Mouse (Mus musculus) lung, adult 2 months (tissue): ENCODE measurements at regions not wholly inside any gene's neighbourhood (a gene's known extent, or its start where the extent isn't known, plus 50 kb on each side); places are given as distances from the start of the nearest gene placed in this dataset.

Experiments used
- DNase-seq: peaks from one replicate; pipeline ENCODE4 v3.0.0; 2022
- H3K4me1 ChIP-seq: fragments of 200-500 bp; 2 replicates; pipeline ENCODE4 v1.6.1; 2011; ENCODE audit warnings: low read length; ENCODE audit not compliant: control insufficient read depth, insufficient read depth
- H3K4me3 ChIP-seq: fragments of 200-500 bp; replicated peaks from 2 replicates; pipeline ENCODE3; 2011; ENCODE audit warnings: low read depth, mild to moderate bottlenecking, control low read depth, low read length; ENCODE audit errors: extremely low read depth
- CTCF ChIP-seq: fragments of 200-500 bp; IDR thresholded peaks from 2 replicates; pipeline ENCODE4 v1.5.1; 2011; ENCODE audit warnings: mild to moderate bottlenecking, low read length, control low read depth; ENCODE audit not compliant: insufficient read depth
- POLR2A ChIP-seq: fragments of 200-500 bp; IDR thresholded peaks from 2 replicates; pipeline ENCODE4 v1.6.1; 2011; ENCODE audit warnings: low read depth, mild to moderate bottlenecking, control low read depth, low read length, borderline replicate concordance; ENCODE audit errors: extremely low read depth
- WGBS: fragments of 180-500 bp; shearing (Covaris S2); methylation state at CpG from one replicate; pipeline ENCODE4 v1.1.7; 2018; 5-methylcytosine and 5-hydroxymethylcytosine counted together

DNA sequence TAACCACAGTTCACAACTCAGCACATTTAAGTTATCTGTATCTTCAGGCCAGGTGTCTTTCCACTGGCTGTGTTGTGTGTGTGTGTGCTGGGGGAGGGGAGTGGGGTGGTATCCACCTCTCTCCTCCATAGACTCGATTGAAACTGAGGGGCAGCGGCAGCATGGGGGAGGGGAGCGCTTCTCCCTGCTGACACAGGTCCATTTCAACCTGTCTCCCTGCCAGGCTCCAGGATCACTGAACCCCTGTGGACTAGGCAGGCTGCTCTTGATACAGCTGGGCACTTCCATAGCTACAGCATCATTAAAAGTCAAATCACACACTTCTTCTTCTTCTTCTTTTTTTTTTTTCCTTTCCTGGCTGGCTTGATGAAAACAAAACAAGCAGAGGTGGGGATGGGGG is 338.0 kb downstream of the Igsf11 start:
- no peak for DNase-seq
- Histone ChIP-seq H3K4me1 (no peaks in the 10 kb centered on the region), H3K4me3 (no peak overlapping the region)
- 24% methylated on average over 3 of the region's 3 CpGs for WGBS
- TF ChIP-seq CTCF = no peak
- TF ChIP-seq POLR2A = no peak

DNA sequence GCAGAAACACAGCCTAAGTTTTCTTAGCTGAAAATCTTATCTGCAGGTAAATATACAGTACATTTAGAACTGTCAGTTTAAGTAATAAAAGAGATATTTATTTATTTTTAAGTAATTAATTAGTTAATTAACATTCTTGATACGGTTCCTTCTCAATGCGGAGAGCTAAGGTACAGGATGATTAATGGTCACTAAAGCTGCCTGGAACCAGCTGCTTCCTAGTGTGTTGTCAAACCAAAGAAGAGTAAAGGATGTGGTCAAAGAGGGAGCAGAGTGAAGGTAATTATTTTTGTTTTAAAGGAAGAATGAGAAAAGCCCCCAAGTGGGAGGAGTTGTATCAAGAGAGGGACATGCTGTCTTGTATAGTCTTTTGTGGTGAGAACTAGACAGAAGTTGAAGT is 341.8 kb downstream of the Igsf11 start:
- WGBS = 36% methylated on average over 2 of the region's 2 CpGs
- no peaks in the 10 kb centered on the region for H3K4me1 ChIP-seq
- TF ChIP-seq CTCF = no peak
- no peak for TF ChIP-seq POLR2A
- no peak overlapping the region for H3K4me3 ChIP-seq
- no peak for DNase-seq

DNA sequence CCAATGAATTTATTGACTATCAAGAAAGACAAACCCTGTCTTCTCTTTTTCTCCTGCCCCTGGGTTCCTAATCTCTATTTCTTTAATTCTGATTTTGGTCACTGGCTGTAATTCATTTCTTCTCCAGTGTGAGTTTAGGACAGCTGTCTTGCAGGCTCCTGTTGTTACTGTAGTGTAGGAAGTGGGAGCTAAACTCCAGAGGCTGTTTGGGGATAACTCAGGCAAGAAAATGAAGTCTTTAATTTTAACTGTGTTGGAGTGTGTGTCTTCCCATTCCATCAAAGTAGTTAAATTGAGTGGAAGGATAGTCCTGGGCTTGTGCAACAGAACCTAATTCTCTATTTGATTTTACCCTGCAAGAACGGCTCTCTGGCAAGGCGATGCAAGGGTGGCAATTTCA is 381.0 kb downstream of the Igsf11 start:
- TF ChIP-seq POLR2A (no peak), CTCF (no peak)

DNA sequence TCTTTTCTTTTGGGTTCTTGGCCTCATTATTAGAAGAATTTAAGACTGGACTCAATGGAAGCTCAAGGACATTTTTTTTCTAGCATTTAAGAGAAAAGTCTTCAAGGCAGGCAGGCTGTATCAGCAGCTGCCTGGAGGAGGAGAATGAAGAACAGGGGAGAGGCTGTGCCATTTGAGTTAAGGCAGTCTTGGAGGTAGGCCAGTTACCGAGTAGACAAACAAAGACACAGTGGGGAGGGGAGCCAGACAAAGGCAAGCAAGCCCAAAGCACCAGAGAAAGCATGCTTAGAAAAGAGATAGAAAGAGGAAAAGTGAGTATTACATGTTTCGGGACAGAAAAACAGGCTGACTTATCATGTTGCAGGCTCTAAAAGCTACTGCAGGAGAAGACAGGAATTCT is 392.0 kb downstream of the Igsf11 start:
- Histone ChIP-seq H3K4me3 (no peak overlapping the region), H3K4me1 (no peaks in the 10 kb centered on the region)
- 54% methylated on average over 2 of the region's 2 CpGs for WGBS
- no peak for TF ChIP-seq CTCF
- no peak for TF ChIP-seq POLR2A
- no peak for DNase-seq

More for the DNA sequence above, 381.0 kb downstream of the Igsf11 start:
- no peaks in the 10 kb centered on the region for H3K4me1 ChIP-seq
- no peak for DNase-seq
- 88% methylated on average over 2 of the region's 2 CpGs for WGBS
- H3K4me3 ChIP-seq = no peak overlapping the region

DNA sequence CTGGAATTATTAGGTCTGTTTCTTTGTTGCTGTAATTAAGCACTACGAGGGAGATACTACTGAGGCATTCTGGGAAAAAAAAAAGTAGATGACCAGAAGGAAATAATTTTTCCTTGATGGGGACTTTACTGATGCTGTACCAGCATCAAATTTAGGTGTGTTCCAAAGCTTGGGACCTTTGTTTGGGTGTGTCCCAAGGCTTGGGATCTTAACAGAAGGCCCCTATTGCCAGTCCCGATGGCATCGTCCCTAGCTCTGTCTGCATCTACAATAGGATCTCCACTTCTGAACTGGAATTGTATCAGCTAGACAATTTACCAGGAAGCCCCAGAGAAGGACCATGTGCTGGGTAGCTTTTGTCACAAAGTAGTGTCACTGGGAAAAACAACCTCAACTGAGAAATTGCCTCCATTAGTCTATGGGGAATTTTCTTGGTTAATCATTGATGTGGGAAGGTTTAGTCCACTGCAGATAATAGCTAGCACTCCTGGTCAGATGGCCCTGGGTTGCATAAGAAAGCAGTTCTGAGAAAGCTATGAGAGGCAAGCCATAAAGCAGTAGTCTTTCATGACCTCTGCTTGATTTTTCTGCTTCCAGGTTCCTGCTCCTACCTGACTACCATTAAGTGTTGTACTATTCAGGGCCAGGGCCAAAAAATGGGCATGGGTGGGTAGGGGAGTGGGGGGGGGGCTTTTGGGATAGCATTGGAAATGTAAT is 392.7 kb downstream of the Igsf11 start:
- DNase-seq = no peak
- WGBS = 87% methylated on average over 3 of the region's 3 CpGs
- Histone ChIP-seq H3K4me3 (no peak overlapping the region), H3K4me1 (no peaks in the 10 kb centered on the region)
- TF ChIP-seq CTCF (no peak), POLR2A (no peak)

DNA sequence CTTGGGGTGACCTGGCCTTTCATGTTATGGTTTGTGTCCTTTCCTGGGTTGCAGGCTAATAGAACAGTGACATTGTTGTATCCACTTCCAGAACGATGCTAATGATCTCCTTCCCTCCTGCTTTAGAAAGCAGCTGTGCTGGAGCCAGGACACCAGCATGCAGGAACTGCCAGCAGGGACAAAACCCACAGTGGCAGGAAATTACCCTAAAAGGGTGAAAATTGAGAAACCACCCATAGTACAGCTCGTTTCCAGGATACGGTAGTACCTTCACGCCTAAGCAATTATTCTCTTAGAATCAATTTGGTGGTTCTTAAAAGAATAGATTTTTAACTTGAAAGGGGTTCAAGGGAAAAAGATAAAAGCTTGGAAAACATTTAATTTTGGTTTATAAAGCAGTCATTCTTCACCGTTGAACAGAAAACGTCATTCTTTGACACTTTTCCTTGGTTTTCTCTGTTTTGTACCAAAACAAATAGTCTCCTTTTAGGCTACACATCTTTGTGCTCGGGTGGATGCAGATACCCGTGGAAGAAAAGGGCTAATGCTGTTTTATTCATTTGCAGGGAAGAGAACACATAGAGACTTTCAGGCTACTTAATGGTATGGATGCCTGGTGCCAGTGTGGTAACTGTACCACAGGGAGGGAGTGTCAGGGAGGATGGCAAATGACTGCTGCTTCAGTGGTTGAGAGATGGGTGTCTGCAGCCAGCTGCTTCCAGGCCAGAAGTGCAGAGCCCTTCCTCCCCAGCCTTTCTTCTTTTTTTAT is 394.5 kb downstream of the Igsf11 start:
- Histone ChIP-seq H3K4me1 (no peaks in the 10 kb centered on the region), H3K4me3 (no peak overlapping the region)
- DNase-seq = no peak
- TF ChIP-seq POLR2A = no peak
- TF ChIP-seq CTCF = no peak
- WGBS = 76% methylated on average over 8 of the region's 8 CpGs

DNA sequence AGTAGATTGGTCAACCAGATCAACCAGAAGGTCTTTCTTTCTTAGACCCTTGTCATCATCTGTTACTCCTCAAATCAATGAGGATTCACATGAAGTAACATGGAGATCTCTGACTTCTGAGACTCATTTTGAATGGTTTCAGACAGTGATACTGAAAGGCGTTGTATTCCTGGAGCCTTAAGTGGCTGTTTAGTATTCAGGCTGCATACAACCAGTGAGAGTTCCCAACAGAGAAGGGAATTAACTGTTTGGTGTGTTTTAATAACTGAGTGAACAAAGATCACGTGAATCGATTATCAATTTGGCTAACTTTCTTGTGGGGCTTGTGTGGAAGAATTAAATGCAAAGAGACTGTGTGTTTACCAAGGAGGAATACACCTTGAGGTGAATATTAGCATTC is 406.4 kb downstream of the Igsf11 start:
- 78% methylated on average over 3 of the region's 3 CpGs for WGBS
- no peaks in the 10 kb centered on the region for H3K4me1 ChIP-seq
- no peak overlapping the region for H3K4me3 ChIP-seq
- TF ChIP-seq POLR2A = no peak
- TF ChIP-seq CTCF = no peak
- no peak for DNase-seq

DNA sequence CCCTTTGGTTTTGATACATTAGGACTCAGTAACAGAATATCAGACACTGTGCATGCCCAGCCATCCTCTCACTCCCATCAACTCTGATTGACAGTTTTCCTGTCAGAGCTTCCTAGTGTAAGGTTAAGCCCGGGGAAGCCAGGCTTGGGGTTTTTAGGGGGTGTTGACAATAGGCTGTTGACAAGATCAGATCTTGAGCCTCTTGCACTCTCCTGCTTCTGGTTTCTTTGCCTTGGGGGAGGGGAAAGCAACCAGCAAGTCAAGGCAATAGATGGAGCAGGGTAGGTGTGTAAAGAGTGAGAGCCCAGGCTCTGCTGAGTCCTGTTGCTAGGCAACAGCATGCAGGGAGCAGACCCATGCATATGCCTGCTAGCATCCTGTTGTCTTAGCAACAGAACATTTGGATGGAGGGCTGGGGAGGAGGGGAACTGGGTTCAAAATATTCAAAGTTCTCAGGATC is 410.5 kb downstream of the Igsf11 start:
- Histone ChIP-seq H3K4me3 (no peak overlapping the region), H3K4me1 (no peaks in the 10 kb centered on the region)
- no peak for TF ChIP-seq POLR2A
- no peak for TF ChIP-seq CTCF
- no peak for DNase-seq
- WGBS = 28% methylated on average over 1 of the region's 1 CpGs

DNA sequence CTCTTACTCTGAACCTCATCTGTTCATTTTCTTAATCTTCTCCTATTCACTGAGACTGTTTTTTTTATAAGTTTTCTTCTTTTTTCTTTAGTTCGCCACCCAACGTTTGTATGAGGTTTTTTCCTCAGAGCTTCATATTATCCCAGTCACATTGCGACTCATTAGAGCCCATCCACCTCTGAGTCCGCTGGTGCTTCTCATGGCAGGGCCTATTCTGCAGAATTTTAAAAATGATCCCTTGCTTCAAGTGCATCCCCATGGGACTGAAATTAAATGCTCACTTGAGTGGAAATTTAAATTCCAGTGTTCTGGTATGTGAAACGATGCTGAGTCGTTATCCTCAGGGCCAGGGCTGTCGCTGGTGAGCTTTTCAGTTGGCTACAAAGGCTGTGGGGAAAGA is 410.9 kb downstream of the Igsf11 start:
- DNase-seq = no peak
- TF ChIP-seq CTCF = no peak
- no peak for TF ChIP-seq POLR2A
- WGBS = 59% methylated on average over 7 of the region's 7 CpGs
- H3K4me3 ChIP-seq = no peak overlapping the region
- no peaks in the 10 kb centered on the region for H3K4me1 ChIP-seq

DNA sequence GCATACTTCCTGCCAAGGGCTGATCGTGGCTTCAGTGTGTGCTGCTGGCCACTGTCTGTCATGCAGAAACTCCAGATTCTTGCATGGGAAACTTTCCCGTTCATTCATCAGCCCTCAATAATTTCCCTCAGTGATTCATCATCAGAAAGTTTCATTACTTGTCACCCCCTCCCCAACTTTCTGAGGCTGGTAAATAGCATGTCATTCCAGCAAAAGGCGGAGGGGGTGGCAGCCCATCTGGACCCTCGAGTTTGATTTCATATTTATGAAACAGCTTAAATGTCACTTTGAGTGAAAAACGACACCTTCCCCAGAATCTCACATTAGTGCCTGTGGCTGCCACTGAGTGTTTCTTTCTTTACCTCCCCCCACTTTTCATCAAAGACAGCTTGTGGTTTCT is 415.5 kb downstream of the Igsf11 start:
- Histone ChIP-seq H3K4me3 (no peak overlapping the region), H3K4me1 (no peaks in the 10 kb centered on the region)
- 46% methylated on average over 5 of the region's 5 CpGs for WGBS
- TF ChIP-seq POLR2A = no peak
- TF ChIP-seq CTCF = no peak
- no peak for DNase-seq
